Comparison of ENCODE assay signal across 22 mouse cellular contexts in the genomic region with DNA sequence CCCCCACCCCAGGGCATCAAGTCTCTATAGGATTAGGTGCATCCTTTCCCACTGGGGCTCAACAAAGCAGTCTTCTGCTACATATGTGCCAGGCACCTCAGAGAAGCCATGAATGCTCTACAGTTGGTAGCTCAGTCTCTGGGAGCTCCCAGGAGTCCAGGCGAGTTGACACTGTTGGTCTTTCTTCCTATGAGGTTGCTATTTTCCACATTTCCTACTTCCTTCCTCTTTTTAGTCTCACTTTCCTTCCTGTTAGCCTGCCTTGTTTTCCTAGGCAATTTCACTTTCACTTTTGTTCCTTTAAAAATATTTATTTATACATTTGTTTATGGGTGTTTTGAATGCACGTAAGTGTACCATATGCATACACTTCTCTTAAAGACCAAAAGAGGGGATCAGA. TPM values are rescaled to one million over a fixed set of nuclear protein-coding genes. Genes with fewer than 3 reads are reported as not detected.
DNase-seq lines count a peak whose midpoint lies in the region; ATAC-seq lines count a peak whose summit lies in the region.
"Had no signal": no experiment of that assay in that cellular context is flagged by ENCODE, and none has a peak within 500 bp of the region (broad histone marks: within the 10 kb centered on the region; RNA-seq: fewer than 3 reads in every experiment).

No protein-coding gene starts in this region.

- H3K27ac ChIP-seq in forebrain, embryonic 10.5 days, result no peak overlapping the region

- peak overlapping the region; percentile 18 for H3K4me3 ChIP-seq in megakaryocyte, embryonic 14.5 days (replicated peaks)
- H3K4me3 ChIP-seq in forebrain, embryonic 10.5 days, result no peak overlapping the region

- H3K36me3 ChIP-seq in megakaryocyte, embryonic 14.5 days (replicated peaks; ENCODE audit: low read length), result no peaks in the 10 kb centered on the region
- no peaks in the 10 kb centered on the region for H3K36me3 ChIP-seq in forebrain, embryonic 10.5 days (replicated peaks)
- H3K36me3 ChIP-seq: G1E had no signal

- H3K4me1 ChIP-seq in megakaryocyte, embryonic 14.5 days, result no peaks in the 10 kb centered on the region
- no peaks in the 10 kb centered on the region for H3K4me1 ChIP-seq in forebrain, embryonic 10.5 days

- DNase-seq in cerebellum, postnatal 36 days, result no peak
- DNase-seq in forebrain, embryonic 10.5 days (ENCODE audit: extremely low spot score, low spot score), result no peak
- DNase-seq in cerebellum, adult 8-10 months, result no peak
- DNase-seq: adrenal gland, adult 2 months; adrenal gland, adult 8-10 months; adrenal gland, postnatal 10 days; adrenal gland, postnatal 14 days; adrenal gland, postnatal 25 days; adrenal gland, postnatal 36 days; B cell, adult 2 months; cerebellum, adult 11 months; cerebellum, adult 11-12 months had no signal

- peaks cover under 1% of the 10 kb centered on the region for H3K27me3 ChIP-seq in megakaryocyte, embryonic 14.5 days (replicated peaks)
- peaks cover 79% of the 10 kb centered on the region for H3K27me3 ChIP-seq in forebrain, embryonic 10.5 days (ENCODE audit: poor library complexity, severe bottlenecking)
- H3K27me3 ChIP-seq: CH12.LX had no signal

- ATAC-seq in granulocyte monocyte progenitor cell, adult 5-6 weeks (replicated peaks; ENCODE audit: poor library complexity, severe bottlenecking), result 0 out of 2 replicates have a peak, but pooled peaks have one; percentile 17
- ATAC-seq in megakaryocyte, adult 5-6 weeks (ENCODE audit: poor library complexity, severe bottlenecking), result peak; percentile 64
- ATAC-seq in megakaryocyte progenitor cell, adult 5-6 weeks (replicated peaks; ENCODE audit: poor library complexity), result peak; percentile 55
- ATAC-seq in erythroblast, adult 5-6 weeks (replicated peaks; ENCODE audit: low FRiP score, poor library complexity, severe bottlenecking), result no peak
- ATAC-seq: activated CD4-positive, CD25-positive, alpha-beta regulatory T cell, adult 4 months; CD4-positive, CD25-positive, alpha-beta regulatory T cell, adult 4 months; Patski had no signal

- no peaks in the 10 kb centered on the region for H3K9me3 ChIP-seq in megakaryocyte, embryonic 14.5 days
- H3K9me3 ChIP-seq in forebrain, embryonic 10.5 days, result no peaks in the 10 kb centered on the region
- H3K9me3 ChIP-seq: G1E had no signal

- WGBS in forebrain, embryonic 10.5 days, result 87% methylated on average over 2 of the region's 2 CpGs

RNA-seq across cellular contexts. Expression of gene Arhgap6, which starts 29.3 kb away (rescaled TPM):
- total RNA-seq in granulocyte monocyte progenitor cell, adult 5-6 weeks (2014; fragmentation: Nextera tagmentation), result 3.6 and 6.6 TPM in 2 replicates
- 1.6 and 4.3 TPM in 2 replicates for total RNA-seq in granulocyte monocyte progenitor cell, adult 5-6 weeks (2017)
- 2.5 and 3.3 TPM in 2 replicates for total RNA-seq in megakaryocyte, adult 5-6 weeks (2015)
- 1.8 and 1.9 TPM in 2 replicates for total RNA-seq in megakaryocyte, adult 5-6 weeks (2017)
- polyA plus RNA-seq in megakaryocyte, embryonic 14.5 days (2012; ENCODE audit: insufficient read depth, low replicate concordance), result 26.0 and 32.0 TPM in 2 replicates
- 2.7 and 5.7 TPM in 2 replicates for total RNA-seq in megakaryocyte progenitor cell, adult 5-6 weeks (2015)
- total RNA-seq in megakaryocyte progenitor cell, adult 5-6 weeks (2017), result 3.5 TPM in 2 replicates
- 1.0 and 1.2 TPM in 2 replicates for total RNA-seq in erythroblast, adult 5-6 weeks (2015; ENCODE audit: low replicate concordance)
- total RNA-seq in erythroblast, adult 5-6 weeks (2017; ENCODE audit: low replicate concordance), result 0.70 TPM in 1 of 2 replicates, not detected in the other
- polyA plus RNA-seq in forebrain, embryonic 10.5 days (2016; fragmentation: Nextera tagmentation; extraction: Ambion mirVana), result 0.98 and 1.1 TPM in 2 replicates
